Comparison of ENCODE assay signal across 1 mouse cellular context in genomic region chr11:78349441-78350358, GRCm38 (mm10).
TF ChIP-seq lines count a peak whose summit lies in the region.

No protein-coding gene starts in this region.

TF ChIP-seq in MEL, 35 proteins besides CTCF, POLR2A, EP300 and RAD21 (continued from another document):
- TF ChIP-seq GATA1 (IDR thresholded peaks at IDR 0.05; ENCODE audit: low read depth, low read length) (no peak), TBP (IDR thresholded peaks at IDR 0.05; ENCODE audit: low read depth, low read length) (no peak), SMC3 (IDR thresholded peaks at IDR 0.05; ENCODE audit: low read depth, low read length) (no peak), ETS1 (IDR thresholded peaks at IDR 0.05; ENCODE audit: low read depth, low read length) (no peak), CHD2 (IDR thresholded peaks at IDR 0.05; ENCODE audit: low read length) (no peak), KAT2A (conservative IDR thresholded peaks at IDR 0.05; ENCODE audit: low read depth, low read length) (no peak), CHD1 (IDR thresholded peaks at IDR 0.05; ENCODE audit: low read depth, low read length) (no peak), ZNF384 (IDR thresholded peaks at IDR 0.05; ENCODE audit: low read depth, low read length) (no peak), SIN3A (IDR thresholded peaks at IDR 0.05; ENCODE audit: low read length) (no peak), ELF1 (IDR thresholded peaks at IDR 0.05; ENCODE audit: low read depth, low read length) (no peak)
